Mouse (Mus musculus) liver, postnatal 0 days (tissue): ENCODE data around the gene Stmnd1. TPM values are rescaled to one million over a fixed set of nuclear protein-coding genes. Genes with fewer than 3 reads are reported as not detected.
A peak's percentile ranks its signal among the peaks of the same experiment; 100 is the strongest.

Source experiments
- ATAC-seq: fragments of 200-750 bp; cut with Nextera tagmentation; 2 replicates; pipeline ENCODE4 v1.8.0; 2017; ENCODE audit warnings: mild to moderate bottlenecking, moderate library complexity
- DNase-seq: peaks from one replicate; pipeline ENCODE4 v3.0.0-alpha.2; 2016
- H3K27ac ChIP-seq: fragments of 300-500 bp; sonication (generic); 2 replicates; pipeline ENCODE4 v1.5.1; 2014; ENCODE audit warnings: antibody characterized with exemption, moderate library complexity, mild to moderate bottlenecking, low read depth
- H3K27me3 ChIP-seq: fragments of 300-500 bp; sonication (generic); 2 replicates; pipeline ENCODE4 v1.6.1; 2014; ENCODE audit warnings: low read length, control low read depth, mixed read lengths; ENCODE audit not compliant: insufficient read depth
- H3K36me3 ChIP-seq: fragments of 300-500 bp; sonication (generic); replicated peaks from 2 replicates; pipeline ENCODE4 v1.6.1; 2014; ENCODE audit warnings: mild to moderate bottlenecking, control low read depth, low read length, moderate library complexity, mixed read lengths; ENCODE audit not compliant: insufficient read depth
- H3K4me1 ChIP-seq: fragments of 300-500 bp; sonication (generic); 2 replicates; pipeline ENCODE4 v1.6.1; 2014; ENCODE audit warnings: antibody characterized with exemption, mild to moderate bottlenecking, control low read depth; ENCODE audit not compliant: insufficient read depth
- H3K4me2 ChIP-seq: fragments of 300-500 bp; sonication (generic); 2 replicates; pipeline ENCODE4 v1.6.1; 2014; ENCODE audit warnings: low read depth, mild to moderate bottlenecking, low read length, moderate library complexity, mixed read lengths
- H3K4me3 ChIP-seq: fragments of 300-500 bp; sonication (generic); 2 replicates; pipeline ENCODE4 v1.5.1; 2014; ENCODE audit warnings: low read depth, low read length
- H3K9ac ChIP-seq: fragments of 300-500 bp; sonication (generic); replicated peaks from 2 replicates; pipeline ENCODE4 v1.6.1; 2014; ENCODE audit warnings: mild to moderate bottlenecking, moderate library complexity
- H3K9me3 ChIP-seq: fragments of 300-500 bp; sonication (generic); 2 replicates; pipeline ENCODE4 v1.6.1; 2016; ENCODE audit warnings: mild to moderate bottlenecking, control low read depth, low read length, mixed read lengths
- CTCF ChIP-seq: sonication (generic); IDR thresholded peaks from 2 replicates; pipeline ENCODE4 v1.5.1; 2016; ENCODE audit warnings: antibody characterized with exemption, low read depth
- EP300 ChIP-seq: IDR thresholded peaks from 2 replicates; pipeline ENCODE4 v1.6.1; 2016; ENCODE audit warnings: antibody characterized with exemption, low read depth, mild to moderate bottlenecking
- WGBS: fragments of 180-500 bp; shearing (Covaris S2); extraction: QIAGEN DNeasy Blood & Tissue Kit; methylation state at CpG from one replicate; pipeline ENCODE4 v1.1.7; 2014; ENCODE audit not compliant: insufficient replicate concordance; 5-methylcytosine and 5-hydroxymethylcytosine counted together
- polyA plus RNA-seq: library from polyadenylated mRNA; unstranded; fragments of >200 nt; fragmentation: Nextera tagmentation; extraction: Ambion mirVana; gene quantifications from 2 replicates; pipeline ENCODE4 v1.2.1, GENCODE M21; 2015

Gene Stmnd1
- polyA plus RNA-seq, 1 experiment from 2014 or later: not detected

GRCm38 (mm10) chr13:46259526-46259925 lies 14.0 kb upstream of the Stmnd1 start:
- H3K4me2 ChIP-seq: no peak overlapping the region
- no peaks in the 10 kb centered on the region for H3K4me1 ChIP-seq
- H3K27me3 ChIP-seq: no peaks in the 10 kb centered on the region
- H3K4me3 ChIP-seq: no peak overlapping the region
- H3K36me3 ChIP-seq: no peaks in the 10 kb centered on the region
- no peaks in the 10 kb centered on the region for H3K9me3 ChIP-seq
- no peak for TF ChIP-seq EP300
- no peak for TF ChIP-seq CTCF
- WGBS: 30% methylated on average over 4 of the region's 4 CpGs
- ATAC-seq (no peak), DNase-seq (no peak)
- no peak overlapping the region for H3K9ac ChIP-seq
- H3K27ac ChIP-seq: no peak overlapping the region

- H3K4me1 ChIP-seq: no peaks in the 10 kb centered on the region
- no peak overlapping the region for H3K4me2 ChIP-seq
- H3K27ac ChIP-seq: no peak overlapping the region
- H3K36me3 ChIP-seq: no peaks in the 10 kb centered on the region
- 59% methylated on average over 3 of the region's 3 CpGs for WGBS
- H3K9me3 ChIP-seq: no peaks in the 10 kb centered on the region
- ATAC-seq: no peak
- H3K9ac ChIP-seq: no peak overlapping the region
- TF ChIP-seq CTCF (no peak), EP300 (no peak)
- no peaks in the 10 kb centered on the region for H3K27me3 ChIP-seq
- no peak overlapping the region for H3K4me3 ChIP-seq
- no peak for DNase-seq
Measured at GRCm38 (mm10) chr13:46261244-46261643, 12.3 kb upstream of the Stmnd1 start.

DNA sequence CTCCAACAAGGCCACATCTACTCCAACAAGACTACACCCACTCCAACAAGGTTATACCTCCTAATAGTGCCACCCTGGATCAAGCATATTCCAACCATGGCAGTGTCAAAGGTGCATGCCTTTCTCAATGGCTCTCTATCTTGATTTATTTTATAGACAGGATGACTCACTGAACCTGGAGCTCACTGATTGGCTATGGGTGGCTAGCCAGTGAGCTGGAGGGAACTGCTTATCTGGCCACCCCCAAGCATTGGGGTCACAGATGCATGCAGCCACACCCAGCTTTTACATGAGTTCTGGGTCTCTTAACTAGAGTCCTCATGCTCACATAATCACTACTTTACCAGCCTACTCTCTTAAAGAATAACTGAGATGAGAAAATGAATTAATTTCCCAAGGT lies 5.7 kb upstream of the Stmnd1 start:
- Histone ChIP-seq H3K36me3 (no peaks in the 10 kb centered on the region), H3K27me3 (no peaks in the 10 kb centered on the region), H3K4me2 (no peak overlapping the region), H3K4me1 (peaks cover 11% of the 10 kb centered on the region; the same call in 1 of the 2 replicates), H3K9me3 (no peaks in the 10 kb centered on the region), H3K27ac (no peak overlapping the region), H3K4me3 (no peak overlapping the region), H3K9ac (no peak overlapping the region)
- DNase-seq (no peak), ATAC-seq (peak; percentile 23; the same call in 1 of the 2 replicates)
- TF ChIP-seq EP300 (no peak), CTCF (no peak)

- DNase-seq (no peak), ATAC-seq (no peak)
- Histone ChIP-seq H3K9ac (no peak overlapping the region), H3K4me2 (no peak overlapping the region), H3K9me3 (no peaks in the 10 kb centered on the region), H3K4me1 (peaks cover 13% of the 10 kb centered on the region; the same call in 1 of the 2 replicates), H3K27me3 (no peaks in the 10 kb centered on the region), H3K4me3 (no peak overlapping the region), H3K27ac (no peak overlapping the region), H3K36me3 (no peaks in the 10 kb centered on the region)
- no peak for TF ChIP-seq CTCF
- WGBS: 32% methylated on average over 3 of the region's 3 CpGs
Measured at GRCm38 (mm10) chr13:46268341-46268740, 5.2 kb upstream of the Stmnd1 start.

- Histone ChIP-seq H3K4me1 (peaks cover 13% of the 10 kb centered on the region; the same call in 1 of the 2 replicates), H3K9ac (no peak overlapping the region), H3K27ac (no peak overlapping the region), H3K9me3 (no peaks in the 10 kb centered on the region), H3K4me3 (no peak overlapping the region), H3K27me3 (no peaks in the 10 kb centered on the region), H3K36me3 (no peaks in the 10 kb centered on the region), H3K4me2 (peak overlapping the region; percentile 47)
- DNase-seq (peak; percentile 69), ATAC-seq (peak; percentile 81)
- WGBS: 50% methylated on average over 7 of the region's 7 CpGs
- no peak for TF ChIP-seq EP300
- TF ChIP-seq CTCF: no peak
Measured at GRCm38 (mm10) chr13:46268815-46269445, 4.6 kb upstream of the Stmnd1 start.

GRCm38 (mm10) chr13:46272811-46273452 lies 589 bp upstream of the Stmnd1 start:
- Histone ChIP-seq H3K27ac (no peak overlapping the region), H3K27me3 (no peaks in the 10 kb centered on the region), H3K4me3 (no peak overlapping the region), H3K9me3 (no peaks in the 10 kb centered on the region), H3K4me2 (peak overlapping the region; percentile 38), H3K4me1 (peaks cover 13% of the 10 kb centered on the region; the same call in 1 of the 2 replicates), H3K36me3 (no peaks in the 10 kb centered on the region), H3K9ac (no peak overlapping the region; the same call in 1 of the 2 replicates)
- DNase-seq (peak; percentile 23), ATAC-seq (no peak)
- WGBS: 16% methylated on average over 17 of the region's 17 CpGs
- TF ChIP-seq CTCF: no peak
- no peak for TF ChIP-seq EP300
